Mouse (Mus musculus): ENCODE results near the gene Olfr376.

The Olfr376 gene

GRCm38 (mm10) chr11:73370946-73371345 lies at the start of gene Olfr376:
Olfr376 (plus strand) TSS chr11:73371246.
- DNase-seq: no peak

GRCm38 (mm10) chr11:73323906-73324830 lies 46.9 kb upstream of the Olfr376 start:
- no peak for DNase-seq

GRCm38 (mm10) chr11:73326485-73326886 lies 44.6 kb upstream of the Olfr376 start:
- no peak for DNase-seq

GRCm38 (mm10) chr11:73327361-73327760 lies 43.7 kb upstream of the Olfr376 start:
- DNase-seq: no peak

- no peak for DNase-seq
Measured at GRCm38 (mm10) chr11:73329442-73329841, 41.6 kb upstream of the Olfr376 start, which contains the start of the genes Aspa, Gm49340 and Spata22. Aspa (minus strand) TSS chr11:73329596. Gm49340 (plus strand) TSS chr11:73329741. Spata22 (plus strand) TSS chr11:73329741.

GRCm38 (mm10) chr11:73333357-73333756 lies 37.7 kb upstream of the Olfr376 start:
- no peak for DNase-seq

- no peak for DNase-seq
Measured at GRCm38 (mm10) chr11:73336919-73337318, 34.1 kb upstream of the Olfr376 start.

- DNase-seq: no peak
Measured at GRCm38 (mm10) chr11:73350483-73350882, 20.6 kb upstream of the Olfr376 start, which contains the start of gene Olfr20. Olfr20 (plus strand) TSS chr11:73350783.

- no peak for DNase-seq
Measured at GRCm38 (mm10) chr11:73395374-73395773, 24.3 kb downstream of the Olfr376 start.

GRCm38 (mm10) chr11:73399514-73399913 lies 28.5 kb downstream of the Olfr376 start, which contains the start of gene Olfr1:
Olfr1 (minus strand) TSS chr11:73399614.
- DNase-seq: no peak
